Mouse (Mus musculus): ENCODE measurements around the gene Cpn2. TPM values are rescaled to one million over a fixed set of nuclear protein-coding genes. Genes with fewer than 3 reads are reported as not detected.

Gene Cpn2
- total and polyA plus RNA-seq, 3 experiments: 0.16 TPM; not detected in 2

DNA sequence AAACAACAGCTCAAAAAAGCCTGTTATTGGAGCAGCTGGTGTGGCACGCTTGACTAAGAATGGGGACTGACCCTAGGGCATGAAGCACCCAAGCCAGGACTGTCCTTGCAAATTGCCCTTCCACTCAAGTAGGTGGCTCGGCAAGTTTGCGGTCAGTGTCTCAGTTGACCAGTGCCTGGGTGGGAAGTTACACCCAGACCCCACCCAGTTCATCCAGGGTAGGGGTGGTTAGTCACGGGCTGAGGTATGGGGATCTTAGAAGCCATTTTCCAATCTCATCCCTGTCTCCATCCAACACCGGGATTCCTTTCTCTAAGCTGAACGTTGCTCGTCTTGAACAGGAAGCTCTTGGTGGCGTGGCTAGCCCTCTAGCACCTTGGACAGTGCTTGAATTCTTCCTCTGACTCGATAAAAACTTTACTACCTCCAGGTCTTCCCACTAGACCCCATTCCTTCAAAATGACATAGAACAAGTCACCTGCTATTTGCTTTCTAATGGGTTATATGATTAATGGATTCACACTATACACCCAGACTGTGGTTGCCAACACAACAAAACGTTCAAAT is 32.5 kb upstream of the Cpn2 start:
- H3K36me3 ChIP-seq (replicated peaks): no peaks in the 10 kb centered on the region
- H3K4me3 ChIP-seq (ENCODE audit: low read depth, low read length): no peak overlapping the region
- ATAC-seq (ENCODE audit: extremely low read depth, insufficient number of reproducible peaks, low FRiP score, poor library complexity, severe bottlenecking) (no peak), DNase-seq (ENCODE audit: low spot score) (no peak)
- peaks cover 7% of the 10 kb centered on the region; the same call in 1 of the 2 replicates for H3K4me1 ChIP-seq (ENCODE audit: insufficient read depth, low read depth, low read length)
- no peaks in the 10 kb centered on the region for H3K9me3 ChIP-seq (replicated peaks)
- peaks cover 67% of the 10 kb centered on the region for H3K27me3 ChIP-seq (ENCODE audit: insufficient read depth, low read length)
- no peak for TF ChIP-seq CTCF (IDR thresholded peaks at IDR 0.05; ENCODE audit: low read depth, low read length)

DNA sequence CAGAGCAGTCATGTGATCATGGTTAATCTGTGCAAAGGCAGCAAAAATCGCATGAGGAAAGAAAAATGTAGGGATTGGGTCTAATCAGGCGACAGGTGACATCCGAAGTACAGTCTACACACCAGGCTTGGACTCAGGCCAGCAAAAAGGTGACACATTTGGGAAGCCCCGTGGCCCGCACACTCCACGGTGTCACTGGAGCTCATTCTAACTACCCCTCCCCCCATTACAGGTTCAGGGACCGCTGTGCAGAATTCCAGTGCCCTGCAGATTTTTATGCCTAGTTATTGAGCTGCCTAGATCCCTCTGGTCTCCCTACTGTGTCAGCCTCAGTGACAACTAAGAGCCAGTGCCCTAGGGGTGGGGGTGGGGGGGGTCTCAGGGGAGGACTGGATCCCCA is 30.2 kb upstream of the Cpn2 start:
- no peak for DNase-seq (ENCODE audit: low spot score)
- H3K4me1 ChIP-seq (ENCODE audit: insufficient read depth, low read depth, low read length): peaks cover 3% of the 10 kb centered on the region; the same call in 1 of the 2 replicates
- ATAC-seq (ENCODE audit: extremely low read depth, insufficient number of reproducible peaks, low FRiP score, poor library complexity, severe bottlenecking): no peak
- H3K4me3 ChIP-seq (ENCODE audit: low read depth, low read length): no peak overlapping the region
- no peaks in the 10 kb centered on the region for H3K9me3 ChIP-seq (replicated peaks)
- no peak for TF ChIP-seq POLR2AphosphoS5 (IDR thresholded peaks at IDR 0.05; ENCODE audit: insufficient replicate concordance, low read depth, low read length)
- TF ChIP-seq TAL1 (conservative IDR thresholded peaks at IDR 0.05; ENCODE audit: low read depth, low read length): no peak
- H3K27me3 ChIP-seq (ENCODE audit: insufficient read depth, low read length): peaks cover 61% of the 10 kb centered on the region
- H3K36me3 ChIP-seq (replicated peaks): no peaks in the 10 kb centered on the region

DNA sequence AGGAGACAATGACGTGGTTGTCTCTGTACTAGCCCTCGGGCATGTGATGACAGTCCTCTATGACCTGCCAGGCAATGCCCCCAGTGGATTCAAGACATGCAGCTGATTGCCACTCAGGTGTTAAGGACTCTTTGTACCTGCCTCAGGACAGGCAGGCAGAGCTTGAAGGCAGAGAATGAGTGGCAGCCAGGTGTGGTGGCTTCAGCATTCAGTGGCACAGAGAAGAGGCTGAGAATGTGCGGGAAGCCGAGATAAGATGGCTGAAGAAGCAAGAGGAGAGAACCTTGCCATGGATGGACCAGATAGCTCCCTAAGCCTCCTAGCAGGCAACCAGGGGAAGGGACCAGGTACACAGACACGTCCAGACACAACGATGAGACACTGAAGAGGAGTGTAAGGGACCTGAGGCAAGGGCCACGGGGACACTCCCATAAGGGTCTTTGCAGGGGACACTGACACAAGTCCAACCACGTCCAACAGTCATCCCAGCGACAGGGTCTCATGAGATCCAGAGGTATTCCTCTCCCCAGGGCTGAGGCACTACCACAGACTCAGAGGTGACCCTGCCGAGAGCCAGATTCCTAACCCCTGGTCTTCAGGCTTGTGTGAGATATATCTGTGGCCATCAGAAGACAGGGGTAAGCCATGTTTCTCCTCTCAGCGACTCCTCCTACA is 29.4 kb upstream of the Cpn2 start:
- H3K4me3 ChIP-seq (ENCODE audit: low read depth, low read length): no peak overlapping the region
- ATAC-seq (ENCODE audit: extremely low read depth, insufficient number of reproducible peaks, low FRiP score, poor library complexity, severe bottlenecking) (no peak), DNase-seq (ENCODE audit: low spot score) (no peak)
- no peaks in the 10 kb centered on the region for H3K9me3 ChIP-seq (replicated peaks)
- H3K27me3 ChIP-seq (ENCODE audit: insufficient read depth, low read length): peaks cover 62% of the 10 kb centered on the region
- peaks cover 3% of the 10 kb centered on the region; the same call in 1 of the 2 replicates for H3K4me1 ChIP-seq (ENCODE audit: insufficient read depth, low read depth, low read length)
- no peak for TF ChIP-seq GATA2 (IDR thresholded peaks at IDR 0.05; ENCODE audit: borderline replicate concordance, low read depth, low read length)
- no peak for TF ChIP-seq GATA1 (IDR thresholded peaks at IDR 0.05; ENCODE audit: borderline replicate concordance, low read length)
- no peak for TF ChIP-seq POLR2AphosphoS5 (IDR thresholded peaks at IDR 0.05; ENCODE audit: insufficient replicate concordance, low read depth, low read length)
- TF ChIP-seq TAL1 (conservative IDR thresholded peaks at IDR 0.05; ENCODE audit: low read depth, low read length): no peak
- TF ChIP-seq CTCF (IDR thresholded peaks at IDR 0.05; ENCODE audit: low read depth, low read length): no peak
- no peaks in the 10 kb centered on the region for H3K36me3 ChIP-seq (replicated peaks)

DNA sequence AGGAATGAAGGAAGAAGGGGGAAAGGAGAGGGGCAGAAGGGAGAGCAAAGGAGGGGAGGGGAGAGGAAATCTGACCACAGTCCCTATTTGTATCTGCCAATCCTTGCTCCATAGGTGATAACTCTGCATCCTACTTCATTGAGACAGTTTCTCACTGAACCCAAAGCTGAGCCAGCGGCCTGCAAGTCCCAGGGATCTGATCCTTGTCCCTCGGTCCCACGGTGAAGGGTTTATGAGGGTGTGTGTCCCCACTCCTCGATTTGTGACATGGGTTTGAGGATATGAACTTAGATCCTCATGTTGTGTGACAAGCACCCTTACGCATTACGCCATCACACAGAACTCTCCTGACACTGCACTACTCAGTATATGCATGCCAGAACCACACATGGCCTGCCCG is 27.8 kb upstream of the Cpn2 start:
- Histone ChIP-seq H3K4me3 (ENCODE audit: low read depth, low read length) (no peak overlapping the region), H3K36me3 (replicated peaks) (no peaks in the 10 kb centered on the region), H3K27me3 (ENCODE audit: insufficient read depth, low read length) (peaks cover 56% of the 10 kb centered on the region), H3K9me3 (replicated peaks) (no peaks in the 10 kb centered on the region), H3K4me1 (ENCODE audit: insufficient read depth, low read depth, low read length) (peaks cover 3% of the 10 kb centered on the region; the same call in 1 of the 2 replicates)
- DNase-seq (ENCODE audit: low spot score) (no peak), ATAC-seq (ENCODE audit: extremely low read depth, insufficient number of reproducible peaks, low FRiP score, poor library complexity, severe bottlenecking) (no peak)
- TF ChIP-seq POLR2AphosphoS5 (IDR thresholded peaks at IDR 0.05; ENCODE audit: insufficient replicate concordance, low read depth, low read length) (no peak), TAL1 (conservative IDR thresholded peaks at IDR 0.05; ENCODE audit: low read depth, low read length) (no peak), GATA1 (IDR thresholded peaks at IDR 0.05; ENCODE audit: borderline replicate concordance, low read length) (no peak), GATA2 (IDR thresholded peaks at IDR 0.05; ENCODE audit: borderline replicate concordance, low read depth, low read length) (no peak), CTCF (IDR thresholded peaks at IDR 0.05; ENCODE audit: low read depth, low read length) (no peak)

DNA sequence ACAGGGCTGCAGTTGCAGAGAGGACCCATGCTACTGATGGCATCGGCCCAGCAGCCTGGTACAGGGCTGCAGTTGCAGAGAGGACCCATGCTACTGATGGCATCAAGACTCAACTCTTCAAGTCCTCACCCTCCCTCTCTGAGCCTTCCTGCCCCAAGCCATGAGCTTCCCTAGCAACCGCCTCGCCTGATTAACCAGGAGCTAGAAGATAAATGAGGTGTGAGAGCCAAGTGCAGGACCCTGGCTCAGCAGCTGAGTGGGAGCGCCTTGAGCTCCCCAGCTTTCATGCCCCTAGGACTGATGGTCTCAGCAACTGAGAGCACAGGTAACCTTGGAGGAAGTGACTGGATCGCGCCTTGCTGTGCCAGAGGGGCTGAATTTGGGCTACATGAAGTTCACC is 23.1 kb upstream of the Cpn2 start:
- no peak for DNase-seq (ENCODE audit: low spot score)
- no peak for ATAC-seq (ENCODE audit: extremely low read depth, insufficient number of reproducible peaks, low FRiP score, poor library complexity, severe bottlenecking)
- H3K27me3 ChIP-seq (ENCODE audit: insufficient read depth, low read length): peaks cover 67% of the 10 kb centered on the region
- TF ChIP-seq GATA2 (IDR thresholded peaks at IDR 0.05; ENCODE audit: borderline replicate concordance, low read depth, low read length): no peak
- no peak for TF ChIP-seq GATA1 (IDR thresholded peaks at IDR 0.05; ENCODE audit: borderline replicate concordance, low read length)
- no peak for TF ChIP-seq TAL1 (conservative IDR thresholded peaks at IDR 0.05; ENCODE audit: low read depth, low read length)
- no peak for TF ChIP-seq CTCF (IDR thresholded peaks at IDR 0.05; ENCODE audit: low read depth, low read length)
- TF ChIP-seq POLR2AphosphoS5 (IDR thresholded peaks at IDR 0.05; ENCODE audit: insufficient replicate concordance, low read depth, low read length): no peak
- H3K4me3 ChIP-seq (ENCODE audit: low read depth, low read length): no peak overlapping the region
- no peaks in the 10 kb centered on the region for H3K36me3 ChIP-seq (replicated peaks)
- no peaks in the 10 kb centered on the region for H3K9me3 ChIP-seq (replicated peaks)
- H3K4me1 ChIP-seq (ENCODE audit: insufficient read depth, low read depth, low read length): peaks cover 3% of the 10 kb centered on the region; the same call in 1 of the 2 replicates

DNA sequence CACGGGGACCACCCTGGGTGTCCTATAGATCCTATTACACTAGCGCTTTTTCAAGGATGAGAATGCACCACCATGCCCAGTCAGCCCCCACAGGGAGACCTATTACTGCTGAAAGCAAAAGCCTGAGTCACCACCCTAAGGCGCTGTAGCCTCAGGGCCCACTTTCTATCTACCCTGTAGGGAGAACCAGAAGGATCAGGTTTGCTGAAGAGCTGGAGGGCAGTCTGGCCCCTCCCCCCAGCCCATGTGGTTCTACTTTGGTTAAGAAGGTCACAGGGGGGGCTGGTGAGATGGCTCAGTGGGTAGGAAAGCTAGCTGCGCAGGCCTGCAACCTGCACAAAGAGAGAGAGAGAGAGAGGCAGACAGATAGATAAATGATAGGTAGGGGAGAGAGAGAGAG is 18.4 kb upstream of the Cpn2 start:
- Histone ChIP-seq H3K4me1 (ENCODE audit: insufficient read depth, low read depth, low read length) (no peaks in the 10 kb centered on the region; the same call in 1 of the 2 replicates), H3K36me3 (replicated peaks) (no peaks in the 10 kb centered on the region), H3K4me3 (ENCODE audit: low read depth, low read length) (no peak overlapping the region), H3K27me3 (ENCODE audit: insufficient read depth, low read length) (peaks cover 86% of the 10 kb centered on the region), H3K9me3 (replicated peaks) (no peaks in the 10 kb centered on the region)
- DNase-seq (ENCODE audit: low spot score): no peak
- TF ChIP-seq CTCF (IDR thresholded peaks at IDR 0.05; ENCODE audit: low read depth, low read length) (no peak), TAL1 (conservative IDR thresholded peaks at IDR 0.05; ENCODE audit: low read depth, low read length) (no peak), GATA2 (IDR thresholded peaks at IDR 0.05; ENCODE audit: borderline replicate concordance, low read depth, low read length) (no peak), POLR2AphosphoS5 (IDR thresholded peaks at IDR 0.05; ENCODE audit: insufficient replicate concordance, low read depth, low read length) (no peak), GATA1 (IDR thresholded peaks at IDR 0.05; ENCODE audit: borderline replicate concordance, low read length) (no peak)
- ATAC-seq (ENCODE audit: extremely low read depth, insufficient number of reproducible peaks, low FRiP score, poor library complexity, severe bottlenecking): no peak
